Comparison of ENCODE assay signal across 9 mouse cellular contexts in the genomic region with DNA sequence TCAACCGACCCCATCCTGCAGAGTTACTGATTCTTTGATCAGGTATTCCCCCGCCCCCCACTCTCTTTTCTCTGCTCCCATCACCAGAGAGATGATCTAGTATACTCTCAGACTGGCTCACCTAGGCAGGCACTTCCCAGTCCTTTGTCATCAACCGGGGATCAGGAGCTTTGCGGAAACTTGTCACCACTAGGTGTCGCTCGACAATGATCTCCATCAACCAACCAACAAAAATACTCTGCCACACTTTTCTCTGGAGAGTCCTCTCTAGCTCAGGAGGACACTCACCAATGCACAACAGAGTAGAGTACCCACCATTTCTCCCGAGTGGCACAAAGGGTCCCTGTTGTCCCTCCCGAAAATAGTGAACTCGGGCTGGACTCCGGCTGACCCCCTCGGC.
DNase-seq lines count a peak whose midpoint lies in the region; ATAC-seq lines count a peak whose summit lies in the region.
"Had no signal": no experiment of that assay in that cellular context is flagged by ENCODE, and none has a peak within 500 bp of the region (broad histone marks: within the 10 kb centered on the region; RNA-seq: fewer than 3 reads in every experiment).

No protein-coding gene starts in this region.

- 34% methylated on average over 11 of the region's 11 CpGs for WGBS in forebrain, embryonic 15.5 days
- WGBS in midbrain, embryonic 14.5 days: 39% methylated on average over 11 of the region's 11 CpGs

- H3K9ac ChIP-seq in forebrain, embryonic 15.5 days (replicated peaks): no peak overlapping the region
- H3K9ac ChIP-seq in midbrain, embryonic 14.5 days (replicated peaks; ENCODE audit: low read length): no peak overlapping the region

- no peak overlapping the region for H3K4me2 ChIP-seq in forebrain, embryonic 15.5 days (replicated peaks)
- H3K4me2 ChIP-seq in midbrain, embryonic 14.5 days (ENCODE audit: low read length): no peak overlapping the region

- H3K27ac ChIP-seq in forebrain, embryonic 15.5 days (replicated peaks): no peak overlapping the region
- H3K27ac ChIP-seq in midbrain, embryonic 14.5 days (replicated peaks; ENCODE audit: low read depth, low read length): no peak overlapping the region

- ATAC-seq in megakaryocyte, adult 5-6 weeks (ENCODE audit: poor library complexity, severe bottlenecking): no peak
- peak; percentile 71 for ATAC-seq in forebrain, embryonic 15.5 days (replicated peaks)
- peak; percentile 61; the same call in 1 of the 2 replicates for ATAC-seq in midbrain, embryonic 14.5 days (ENCODE audit: low FRiP score, low TSS enrichment)

- no peaks in the 10 kb centered on the region for H3K9me3 ChIP-seq in megakaryocyte, embryonic 14.5 days
- no peaks in the 10 kb centered on the region for H3K9me3 ChIP-seq in forebrain, embryonic 15.5 days
- H3K9me3 ChIP-seq in midbrain, embryonic 14.5 days (ENCODE audit: control insufficient read depth, low read length): no peaks in the 10 kb centered on the region

- peak; percentile 77 for DNase-seq in brain, adult 2 months (ENCODE audit: low read depth, low spot score)
- peak; percentile 15 for DNase-seq in kidney, postnatal 14 days
- DNase-seq in midbrain, embryonic 14.5 days: peak; percentile 86
- DNase-seq in testis, postnatal 10 days (ENCODE audit: low spot score): peak; percentile 74
- no peak for DNase-seq in heart, adult 11 months

- H3K4me1 ChIP-seq in megakaryocyte, embryonic 14.5 days: no peaks in the 10 kb centered on the region
- no peaks in the 10 kb centered on the region for H3K4me1 ChIP-seq in forebrain, embryonic 15.5 days
- no peaks in the 10 kb centered on the region for H3K4me1 ChIP-seq in midbrain, embryonic 14.5 days (ENCODE audit: control insufficient read depth, insufficient read depth, low read length)

- H3K36me3 ChIP-seq in megakaryocyte, embryonic 14.5 days (replicated peaks; ENCODE audit: low read length): no peaks in the 10 kb centered on the region
- no peaks in the 10 kb centered on the region for H3K36me3 ChIP-seq in forebrain, embryonic 15.5 days
- H3K36me3 ChIP-seq in midbrain, embryonic 14.5 days (ENCODE audit: control insufficient read depth, insufficient read depth, low read length): no peaks in the 10 kb centered on the region

- peak overlapping the region; percentile 38 for H3K4me3 ChIP-seq in megakaryocyte, embryonic 14.5 days (replicated peaks)
- H3K4me3 ChIP-seq in forebrain, embryonic 15.5 days: no peak overlapping the region
- no peak overlapping the region for H3K4me3 ChIP-seq in midbrain, embryonic 14.5 days (replicated peaks; ENCODE audit: low read depth, low read length)
- H3K4me3 ChIP-seq: erythroblast, embryonic 14.5 days had no signal

- H3K27me3 ChIP-seq in megakaryocyte, embryonic 14.5 days (replicated peaks): no peaks in the 10 kb centered on the region
- no peaks in the 10 kb centered on the region for H3K27me3 ChIP-seq in forebrain, embryonic 15.5 days
- H3K27me3 ChIP-seq in midbrain, embryonic 14.5 days (ENCODE audit: control insufficient read depth, insufficient read depth, low read length): no peaks in the 10 kb centered on the region
